Mouse (Mus musculus) macrophage (primary cell): ENCODE results near the gene Trappc2l. TPM values are rescaled to one million over a fixed set of nuclear protein-coding genes. Genes with fewer than 3 reads are reported as not detected.
A peak's percentile ranks its signal among the peaks of the same experiment; 100 is the strongest.

Experiments
- H3K27ac ChIP-seq: fragments of 350-480 bp; formaldehyde crosslinking; 2 replicates; pipeline ENCODE4 v1.9.0; 2021
- H3K36me3 ChIP-seq: fragments of 350-480 bp; formaldehyde crosslinking; 2 replicates; pipeline ENCODE4 v1.9.0; 2021; ENCODE audit errors: inconsistent target
- H3K4me3 ChIP-seq: fragments of 350-480 bp; formaldehyde crosslinking; 2 replicates; pipeline ENCODE4 v1.9.0; 2021; ENCODE audit errors: inconsistent target
- H3K79me2 ChIP-seq: fragments of 350-480 bp; formaldehyde crosslinking; 2 replicates; pipeline ENCODE4 v1.9.0; 2021; ENCODE audit errors: inconsistent target
- WGBS: methylation state at CpG from one replicate; pipeline ENCODE4 v1.1.7; 2026; ENCODE audit warnings: inconsistent platforms; ENCODE audit not compliant: missing documents; 5-methylcytosine and 5-hydroxymethylcytosine counted together
- polyA plus RNA-seq: library from polyadenylated mRNA; stranded (reverse); fragments of 250-400 nt; gene quantifications from 3 replicates; pipeline ENCODE4 v1.2.4, GENCODE M21; 2018; ENCODE audit warnings: inconsistent platforms

Trappc2l gene
- polyA plus RNA-seq, 1 experiment from 2014 or later = 54.4 TPM

DNA sequence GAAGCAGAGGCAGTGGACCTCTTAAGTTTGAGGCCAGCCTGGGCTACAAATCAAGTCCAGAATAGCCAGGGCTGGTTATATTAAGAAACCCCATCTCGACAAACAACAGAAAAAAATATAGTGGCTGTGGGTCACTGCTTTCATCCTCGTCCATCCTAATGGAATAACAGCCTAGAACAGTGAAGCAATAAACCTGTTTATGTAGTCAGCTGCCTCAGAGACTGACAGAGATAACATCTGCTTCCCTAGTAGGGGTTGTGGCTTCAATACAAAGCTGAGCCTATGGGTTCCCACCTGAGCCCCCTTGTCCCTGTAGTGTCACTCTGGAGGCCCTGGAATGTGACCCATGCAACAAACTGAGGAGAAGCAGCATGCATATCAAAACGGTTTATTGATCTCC, 37.2 kb upstream of the Trappc2l start:
- peaks cover 46% of the 10 kb centered on the region for H3K36me3 ChIP-seq
- H3K4me3 ChIP-seq = no peak overlapping the region

DNA sequence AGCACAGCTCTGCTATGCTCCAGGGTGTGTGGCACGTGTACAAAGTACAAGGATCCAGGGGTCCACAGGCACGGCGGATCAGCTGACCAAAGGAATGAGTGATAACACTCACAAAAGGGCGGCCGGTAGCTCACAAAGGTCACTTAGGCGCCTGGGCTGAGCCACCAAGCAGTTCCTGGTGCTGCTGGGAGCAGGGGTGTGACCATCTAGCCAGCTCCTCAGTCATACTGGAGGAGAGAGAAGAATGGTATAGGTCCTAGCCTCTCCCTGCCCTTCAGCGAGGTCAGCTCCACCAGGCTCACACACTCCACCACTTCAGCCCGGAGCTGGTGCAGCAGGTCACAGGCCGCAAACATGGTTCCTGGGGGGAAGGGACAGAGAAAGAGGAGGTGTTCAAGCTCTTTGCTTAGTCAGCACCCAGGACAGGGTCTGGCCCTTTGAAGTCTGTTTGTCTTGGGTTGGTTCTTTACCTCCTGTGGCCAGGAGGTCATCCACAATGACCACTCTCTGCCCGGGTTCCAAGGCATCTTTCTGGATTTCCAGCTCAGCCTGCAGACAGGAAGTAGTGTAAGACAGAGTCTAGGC, 36.7 kb upstream of the Trappc2l start:
- Histone ChIP-seq H3K27ac (peak overlapping the region; percentile 78), H3K79me2 (peaks cover 48% of the 10 kb centered on the region), H3K4me3 (peak overlapping the region; percentile 78; the same call in 1 of the 2 replicates), H3K36me3 (peaks cover 43% of the 10 kb centered on the region)
- 79% methylated on average over 10 of the region's 10 CpGs for WGBS

More for the DNA sequence above, 37.2 kb upstream of the Trappc2l start:
- Histone ChIP-seq H3K27ac (peak overlapping the region; percentile 78; the same call in 1 of the 2 replicates), H3K79me2 (peaks cover 53% of the 10 kb centered on the region)
- 82% methylated on average over 3 of the region's 3 CpGs for WGBS

DNA sequence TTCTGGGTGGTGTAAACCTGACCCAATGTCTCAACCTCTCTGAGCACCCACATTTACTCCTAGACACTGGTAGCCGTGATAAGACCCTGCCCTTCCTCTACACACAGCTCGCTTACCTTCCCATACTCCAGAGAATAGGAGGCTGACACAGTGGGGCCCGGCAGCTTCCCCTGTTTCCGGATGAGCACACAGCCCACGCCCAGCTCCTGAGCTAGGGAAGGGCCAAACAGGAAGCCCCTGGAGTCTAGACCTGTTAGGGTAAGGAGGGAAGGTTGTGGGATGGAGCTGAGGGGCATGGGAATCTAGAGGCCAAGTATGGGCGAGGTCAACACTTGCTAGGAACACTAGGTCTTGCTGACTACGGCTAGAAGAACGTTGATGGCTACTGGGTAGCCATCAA, 36.2 kb upstream of the Trappc2l start:
- Histone ChIP-seq H3K36me3 (peaks cover 38% of the 10 kb centered on the region), H3K4me3 (peak overlapping the region; percentile 78)
- WGBS = 56% methylated on average over 8 of the region's 8 CpGs

DNA sequence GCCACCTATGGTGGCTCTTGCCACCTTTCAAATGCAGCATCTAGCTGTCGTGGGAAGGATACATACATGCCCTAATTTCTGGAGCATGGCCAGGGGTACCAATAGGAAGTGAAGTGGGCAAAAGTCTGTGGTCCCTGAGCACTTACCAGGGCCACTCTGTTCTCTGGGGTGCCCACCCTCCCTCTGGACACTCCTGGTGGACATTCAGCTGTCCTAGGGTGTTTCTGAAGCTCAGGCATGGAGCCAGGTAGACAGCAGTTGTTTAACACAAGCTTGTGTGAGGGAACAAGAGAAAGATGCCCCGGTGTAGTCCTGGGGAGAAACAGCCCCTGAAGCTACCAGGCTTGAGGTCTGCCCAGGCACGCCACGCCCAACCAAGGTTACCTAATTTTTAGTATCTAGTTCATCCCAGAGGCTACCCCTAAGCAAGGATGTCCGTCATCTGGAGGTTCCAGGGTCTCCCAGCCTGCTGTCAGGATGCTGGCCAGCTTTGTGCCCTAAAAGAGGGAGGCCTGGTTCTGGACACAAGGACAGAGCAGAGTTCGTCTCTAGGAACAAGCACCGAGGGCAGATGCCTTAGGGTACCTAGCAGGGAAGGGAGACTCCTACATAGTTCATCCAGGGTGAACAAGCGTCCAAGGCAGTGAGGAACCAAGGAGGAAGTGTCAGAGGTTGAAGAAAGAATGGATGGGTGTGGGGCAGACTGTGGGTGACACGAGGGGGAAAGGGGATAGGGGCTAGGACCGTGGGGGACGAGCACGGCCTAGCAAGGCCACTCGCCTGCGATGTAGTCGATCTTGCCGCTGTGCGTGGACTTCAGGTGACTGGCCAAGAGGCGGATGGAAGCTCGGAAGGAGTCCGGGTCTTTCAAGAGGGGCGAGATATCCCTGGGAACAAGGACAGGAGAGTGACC, 35.4 kb upstream of the Trappc2l start:
- Histone ChIP-seq H3K4me3 (peak overlapping the region; percentile 78), H3K27ac (peak overlapping the region; percentile 78), H3K36me3 (peaks cover 31% of the 10 kb centered on the region), H3K79me2 (peaks cover 36% of the 10 kb centered on the region)
- 10% methylated on average over 21 of the region's 21 CpGs for WGBS

More for the DNA sequence above, 36.2 kb upstream of the Trappc2l start:
- peak overlapping the region; percentile 78 for H3K27ac ChIP-seq
- peaks cover 43% of the 10 kb centered on the region for H3K79me2 ChIP-seq

DNA sequence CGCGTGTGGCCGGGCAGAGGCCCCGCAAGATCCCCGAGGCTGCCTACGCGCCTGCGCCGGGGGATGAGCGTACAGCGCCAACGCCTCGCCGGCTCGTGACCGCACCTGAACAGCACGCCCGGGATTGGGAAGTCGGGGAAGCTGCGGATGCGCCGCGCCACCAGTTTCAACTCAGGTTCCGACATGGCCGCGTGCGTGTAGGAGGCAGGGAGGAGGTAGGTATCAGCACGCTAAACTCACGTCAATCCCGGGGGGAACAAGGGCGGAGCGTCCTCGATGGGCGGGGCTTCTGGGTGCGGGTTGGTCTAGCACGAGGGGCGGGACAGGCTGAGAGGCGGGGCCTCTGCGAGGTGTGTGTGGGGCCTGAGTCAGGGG, 34.8 kb upstream of the Trappc2l start, which contains the start of gene Aprt:
Gene Aprt, minus strand, starts transcription at position 262 of the 375 bp plus-strand sequence.
- H3K27ac ChIP-seq = peak within 1 kb of the TSS; percentile 78
- H3K4me3 ChIP-seq = peak within 1 kb of the TSS; percentile 78
- WGBS = under 1% methylated on average over 37 of the region's 39 CpGs
- peaks cover 26% of the 10 kb centered on the region; the same call in 1 of the 2 replicates for H3K36me3 ChIP-seq
- H3K79me2 ChIP-seq = peaks cover 30% of the 10 kb centered on the region

DNA sequence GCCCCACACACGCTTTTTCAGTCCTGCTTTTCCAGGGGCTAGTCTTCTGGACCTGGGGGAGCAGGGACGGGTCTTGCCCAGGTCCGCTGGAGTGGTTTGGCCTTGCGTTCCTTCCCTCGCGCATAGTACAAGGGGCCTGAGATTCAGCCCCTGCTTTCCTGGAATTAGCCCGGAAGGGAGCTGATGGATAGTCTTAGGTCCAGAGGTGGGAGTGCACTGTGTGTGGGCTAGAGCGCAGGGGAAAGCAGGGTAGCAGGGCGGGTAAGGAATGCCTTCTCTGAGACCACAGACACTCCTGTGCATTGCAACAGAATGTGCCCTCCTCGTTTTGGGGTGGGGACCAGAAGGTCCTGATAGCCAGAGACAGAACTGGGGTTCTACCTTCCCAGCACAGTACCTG, 34.3 kb upstream of the Trappc2l start:
- H3K4me3 ChIP-seq = no peak overlapping the region
- 74% methylated on average over 10 of the region's 10 CpGs for WGBS
- peaks cover 22% of the 10 kb centered on the region; the same call in 1 of the 2 replicates for H3K36me3 ChIP-seq
- H3K27ac ChIP-seq = no peak overlapping the region
- peaks cover 25% of the 10 kb centered on the region for H3K79me2 ChIP-seq

DNA sequence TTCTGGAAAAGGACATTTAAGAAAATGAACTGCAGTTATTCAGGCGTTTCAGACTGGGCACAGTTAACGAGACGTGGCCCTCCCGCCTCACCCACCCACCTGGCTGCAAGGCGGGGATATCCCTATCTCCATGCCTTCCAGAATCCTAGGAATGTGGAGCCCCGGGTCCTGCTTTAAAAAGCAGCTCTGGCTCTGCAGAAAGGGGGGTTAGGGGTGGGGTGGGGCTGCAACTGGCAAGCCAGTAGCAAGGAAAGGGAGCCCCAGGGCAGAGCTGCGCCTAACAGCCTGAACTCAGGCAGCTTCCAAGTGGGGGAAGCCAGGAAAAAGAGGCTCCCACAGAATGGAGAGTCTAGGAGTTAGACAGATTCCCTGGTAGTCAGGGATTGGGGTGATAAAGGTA, 32.2 kb upstream of the Trappc2l start:
- Histone ChIP-seq H3K27ac (no peak overlapping the region), H3K36me3 (0 out of 2 replicates have a peak, but pooled peaks cover 9% of the 10 kb centered on the region), H3K79me2 (peaks cover 20% of the 10 kb centered on the region), H3K4me3 (no peak overlapping the region)
- 90% methylated on average over 7 of the region's 7 CpGs for WGBS

DNA sequence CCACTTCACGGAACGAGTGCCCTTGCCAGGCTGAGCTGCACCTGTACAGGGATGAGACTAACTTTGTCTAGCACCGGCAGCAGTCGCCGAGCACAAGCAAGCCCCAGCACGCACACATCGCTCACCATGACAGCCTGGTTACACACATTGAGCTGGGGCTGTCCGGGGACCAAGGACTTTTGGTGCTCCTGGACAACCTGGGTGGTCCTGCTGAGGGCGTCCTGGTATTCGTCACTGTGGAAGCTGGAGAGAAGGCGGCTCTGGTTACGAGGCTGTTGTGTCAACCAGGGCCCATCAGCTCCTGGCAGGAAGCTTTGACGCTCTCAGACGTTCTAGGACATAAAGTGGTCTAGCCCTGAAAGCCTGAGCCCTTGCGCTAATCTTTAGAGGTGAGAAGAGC, 30.5 kb upstream of the Trappc2l start:
- Histone ChIP-seq H3K79me2 (peaks cover 5% of the 10 kb centered on the region), H3K36me3 (0 out of 2 replicates have a peak, but pooled peaks cover 9% of the 10 kb centered on the region), H3K27ac (no peak overlapping the region), H3K4me3 (no peak overlapping the region)
- 97% methylated on average over 8 of the region's 15 CpGs for WGBS

DNA sequence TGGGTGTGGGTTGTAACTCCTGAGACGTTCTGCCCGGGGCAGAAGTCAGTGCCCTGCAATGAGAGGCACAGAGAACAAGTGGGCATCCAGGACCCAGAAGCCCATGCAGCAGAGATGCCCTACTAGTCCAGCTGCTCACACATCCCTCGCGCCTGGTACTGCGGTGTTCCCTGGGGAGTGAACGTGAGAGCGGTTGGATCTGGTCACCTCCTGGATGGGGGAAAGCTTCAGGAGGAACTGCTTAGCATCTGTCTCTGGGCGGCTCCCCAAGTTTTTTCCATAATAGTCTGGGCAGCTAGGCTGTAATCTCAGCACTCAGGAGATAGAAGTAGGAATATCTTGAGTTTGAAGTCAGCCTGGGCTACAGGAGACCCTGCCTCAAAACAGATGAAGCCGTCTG, 26.5 kb upstream of the Trappc2l start:
- Histone ChIP-seq H3K27ac (peak overlapping the region; percentile 68), H3K79me2 (no peaks in the 10 kb centered on the region), H3K4me3 (no peak overlapping the region), H3K36me3 (no peaks in the 10 kb centered on the region)
- WGBS = 87% methylated on average over 9 of the region's 9 CpGs

DNA sequence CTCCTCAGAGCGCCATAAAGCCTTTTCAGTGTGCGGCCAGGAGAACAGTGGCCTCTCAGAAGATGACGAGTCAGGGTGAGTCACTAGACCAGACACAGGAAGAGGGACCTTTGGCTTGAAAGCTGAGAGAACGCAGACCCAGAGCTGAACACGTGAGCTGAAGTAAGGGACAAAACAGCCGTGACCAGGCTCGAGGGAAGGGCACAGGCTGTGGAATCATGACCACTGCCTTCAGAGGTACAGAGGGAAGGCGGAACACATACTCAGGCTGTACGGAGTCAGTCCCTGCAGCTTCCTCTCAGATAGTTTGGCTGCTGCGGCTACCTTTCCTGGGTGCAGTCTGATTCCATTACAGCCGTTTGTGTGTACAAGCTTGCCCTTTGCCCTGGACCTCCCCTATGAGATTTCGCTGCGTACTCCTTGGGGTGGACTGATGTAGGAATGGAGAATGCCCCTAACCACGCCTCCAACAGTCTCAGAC, 26.0 kb upstream of the Trappc2l start:
- WGBS = 50% methylated on average over 14 of the region's 14 CpGs
- Histone ChIP-seq H3K27ac (peak overlapping the region; percentile 68), H3K4me3 (no peak overlapping the region), H3K79me2 (no peaks in the 10 kb centered on the region), H3K36me3 (no peaks in the 10 kb centered on the region)

DNA sequence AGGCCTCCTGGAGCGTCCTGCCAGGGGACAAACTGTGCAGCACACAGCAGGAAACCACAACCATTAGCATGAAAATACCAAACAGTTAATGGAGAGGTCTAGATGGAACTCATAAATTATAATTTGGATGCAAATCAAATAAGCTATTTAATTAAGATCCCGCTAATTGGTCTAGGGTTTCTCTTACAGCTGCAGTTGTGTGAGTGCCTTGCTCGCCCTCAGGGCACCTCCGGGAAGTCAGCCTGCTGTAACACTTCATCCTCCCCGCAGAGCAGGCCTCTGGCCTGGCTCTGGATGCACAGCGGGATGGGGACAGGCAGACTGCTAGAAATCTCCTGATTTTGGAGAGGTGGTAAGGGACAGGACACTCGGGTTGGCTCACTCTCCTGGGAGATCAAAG, 25.3 kb upstream of the Trappc2l start:
- WGBS = 91% methylated on average over 7 of the region's 7 CpGs
- H3K4me3 ChIP-seq = no peak overlapping the region
- H3K79me2 ChIP-seq = no peaks in the 10 kb centered on the region
- peak overlapping the region; percentile 68 for H3K27ac ChIP-seq
- H3K36me3 ChIP-seq = no peaks in the 10 kb centered on the region

DNA sequence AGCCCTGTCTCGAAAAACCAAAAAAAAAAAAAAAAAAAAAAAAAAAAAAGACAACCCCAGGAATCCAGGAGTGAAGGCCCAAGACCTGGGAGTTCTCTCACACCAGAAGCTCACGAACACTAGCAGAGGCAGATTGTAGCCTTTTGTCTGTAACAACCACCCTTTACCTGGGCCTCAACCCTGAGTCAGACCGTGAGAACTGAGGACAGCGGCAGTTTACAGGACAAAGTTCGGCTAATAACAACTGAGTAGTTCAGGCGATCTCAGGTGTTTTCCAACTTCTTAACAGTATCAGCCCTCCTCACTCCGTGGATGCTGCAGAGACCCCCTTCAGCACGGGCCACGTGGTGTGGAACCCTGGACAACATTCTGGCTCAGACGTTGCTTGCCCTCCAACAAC, 24.7 kb upstream of the Trappc2l start:
- no peak overlapping the region for H3K4me3 ChIP-seq
- no peaks in the 10 kb centered on the region for H3K36me3 ChIP-seq
- no peak overlapping the region for H3K27ac ChIP-seq
- no peaks in the 10 kb centered on the region for H3K79me2 ChIP-seq
- 95% methylated on average over 8 of the region's 10 CpGs for WGBS

DNA sequence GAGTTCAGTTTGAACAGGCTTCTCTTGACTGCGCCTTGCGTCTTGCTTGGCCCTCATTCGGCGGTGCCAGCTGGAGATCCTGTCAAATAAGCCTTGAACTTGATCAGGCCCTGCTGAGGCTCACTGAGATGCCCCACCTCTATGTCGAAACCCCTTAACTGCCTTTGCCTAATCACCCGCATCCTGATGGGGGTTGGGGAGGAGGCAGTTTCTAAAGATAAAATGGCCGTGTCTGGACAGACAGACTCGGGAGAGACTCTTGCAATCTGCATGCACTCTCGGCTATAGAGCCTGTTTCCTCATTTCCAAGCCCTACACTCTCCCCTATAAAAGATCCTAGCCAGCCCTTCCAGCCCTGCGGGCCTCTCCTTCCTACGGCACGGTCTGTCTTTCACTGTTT, 18.2 kb upstream of the Trappc2l start:
- H3K27ac ChIP-seq = no peak overlapping the region
- peaks cover 26% of the 10 kb centered on the region for H3K36me3 ChIP-seq
- H3K4me3 ChIP-seq = no peak overlapping the region
- WGBS = 39% methylated on average over 12 of the region's 12 CpGs
- H3K79me2 ChIP-seq = no peaks in the 10 kb centered on the region

DNA sequence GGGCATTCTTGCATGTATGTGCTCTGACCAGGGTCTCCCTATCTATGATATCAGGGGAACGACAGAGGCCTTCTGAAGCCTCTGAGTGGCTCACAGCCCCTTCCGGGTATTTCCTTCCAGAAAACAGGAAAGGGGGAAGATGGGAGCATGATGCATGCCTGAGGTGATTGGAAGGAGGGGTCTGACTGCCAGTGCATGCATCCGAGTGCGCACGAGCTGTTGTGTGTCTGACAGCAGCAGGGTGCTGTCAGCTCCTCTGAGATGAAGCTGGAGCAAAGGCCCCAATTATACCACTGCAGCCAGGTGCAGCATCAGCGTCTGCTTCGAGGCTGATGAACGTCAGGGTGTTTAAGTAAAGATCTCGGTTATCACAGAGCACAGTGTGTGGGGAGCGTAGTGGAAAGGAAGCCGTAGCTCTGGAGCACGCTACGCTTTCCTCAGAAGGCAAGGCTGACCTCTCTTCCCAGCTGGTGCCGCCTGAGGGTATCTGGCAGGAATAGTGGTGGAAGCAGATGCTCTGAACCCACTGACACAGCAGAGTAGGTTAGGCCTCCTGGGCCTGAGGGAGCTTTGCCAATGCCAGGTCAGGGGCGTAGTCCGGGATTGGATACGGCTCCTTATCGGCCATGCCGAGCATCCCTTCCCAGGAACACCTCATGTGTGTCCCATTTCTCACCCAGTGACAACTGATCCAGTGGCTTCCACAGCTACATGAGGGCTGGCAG, 17.5 kb upstream of the Trappc2l start:
- Histone ChIP-seq H3K27ac (no peak overlapping the region), H3K36me3 (peaks cover 33% of the 10 kb centered on the region), H3K79me2 (no peaks in the 10 kb centered on the region), H3K4me3 (no peak overlapping the region)
- 90% methylated on average over 17 of the region's 19 CpGs for WGBS
